Mouse (Mus musculus) lung, embryonic 15.5 days (tissue): ENCODE results near the gene Fam229a. TPM values are rescaled to one million over a fixed set of nuclear protein-coding genes. Genes with fewer than 3 reads are reported as not detected.
A peak's percentile ranks its signal among the peaks of the same experiment; 100 is the strongest.
"Not testable (repeated sequence)": the region's sequence is repeated elsewhere in the genome, so short reads cannot be mapped to it uniquely, and the experiment has no call there.

ENCODE experiments used
- ATAC-seq: fragments of 200-750 bp; cut with Nextera tagmentation; 2 replicates; pipeline ENCODE4 v1.8.0; 2017; ENCODE audit warnings: moderate number of reproducible peaks, borderline replicate concordance; ENCODE audit not compliant: low FRiP score, low TSS enrichment; ENCODE audit errors: extremely low read depth
- H3K27ac ChIP-seq: fragments of 300-500 bp; sonication (generic); 2 replicates; pipeline ENCODE4 v1.5.1; 2015; ENCODE audit warnings: moderate library complexity, mild to moderate bottlenecking, inconsistent platforms
- H3K27me3 ChIP-seq: fragments of 300-500 bp; sonication (generic); 2 replicates; pipeline ENCODE4 v1.6.1; 2015; ENCODE audit warnings: inconsistent platforms
- H3K36me3 ChIP-seq: fragments of 300-500 bp; sonication (generic); 2 replicates; pipeline ENCODE4 v1.6.1; 2015; ENCODE audit warnings: inconsistent platforms
- H3K4me1 ChIP-seq: fragments of 300-500 bp; sonication (generic); 2 replicates; pipeline ENCODE4 v1.6.1; 2015; ENCODE audit warnings: inconsistent platforms
- H3K4me2 ChIP-seq: fragments of 300-500 bp; sonication (generic); 2 replicates; pipeline ENCODE4 v1.6.1; 2015; ENCODE audit warnings: inconsistent platforms, mild to moderate bottlenecking, moderate library complexity
- H3K4me3 ChIP-seq: fragments of 300-500 bp; sonication (generic); 2 replicates; pipeline ENCODE4 v1.5.1; 2015; ENCODE audit warnings: mild to moderate bottlenecking, inconsistent platforms
- H3K9ac ChIP-seq: fragments of 300-500 bp; sonication (generic); 2 replicates; pipeline ENCODE4 v1.6.1; 2015; ENCODE audit warnings: inconsistent platforms
- H3K9me3 ChIP-seq: fragments of 300-500 bp; sonication (generic); 2 replicates; pipeline ENCODE4 v1.6.1; 2016; ENCODE audit warnings: inconsistent platforms
- WGBS: fragments of 180-500 bp; shearing (Covaris S2); methylation state at CpG from one replicate; pipeline ENCODE4 v1.1.7; 2015; 5-methylcytosine and 5-hydroxymethylcytosine counted together
- polyA plus RNA-seq: library from polyadenylated mRNA; unstranded; fragments of >200 nt; fragmentation: Nextera tagmentation; extraction: Ambion mirVana; gene quantifications from 2 replicates; pipeline ENCODE4 v1.2.1, GENCODE M21; 2015

Gene Fam229a
- polyA plus RNA-seq = not detected in 2 replicates

DNA sequence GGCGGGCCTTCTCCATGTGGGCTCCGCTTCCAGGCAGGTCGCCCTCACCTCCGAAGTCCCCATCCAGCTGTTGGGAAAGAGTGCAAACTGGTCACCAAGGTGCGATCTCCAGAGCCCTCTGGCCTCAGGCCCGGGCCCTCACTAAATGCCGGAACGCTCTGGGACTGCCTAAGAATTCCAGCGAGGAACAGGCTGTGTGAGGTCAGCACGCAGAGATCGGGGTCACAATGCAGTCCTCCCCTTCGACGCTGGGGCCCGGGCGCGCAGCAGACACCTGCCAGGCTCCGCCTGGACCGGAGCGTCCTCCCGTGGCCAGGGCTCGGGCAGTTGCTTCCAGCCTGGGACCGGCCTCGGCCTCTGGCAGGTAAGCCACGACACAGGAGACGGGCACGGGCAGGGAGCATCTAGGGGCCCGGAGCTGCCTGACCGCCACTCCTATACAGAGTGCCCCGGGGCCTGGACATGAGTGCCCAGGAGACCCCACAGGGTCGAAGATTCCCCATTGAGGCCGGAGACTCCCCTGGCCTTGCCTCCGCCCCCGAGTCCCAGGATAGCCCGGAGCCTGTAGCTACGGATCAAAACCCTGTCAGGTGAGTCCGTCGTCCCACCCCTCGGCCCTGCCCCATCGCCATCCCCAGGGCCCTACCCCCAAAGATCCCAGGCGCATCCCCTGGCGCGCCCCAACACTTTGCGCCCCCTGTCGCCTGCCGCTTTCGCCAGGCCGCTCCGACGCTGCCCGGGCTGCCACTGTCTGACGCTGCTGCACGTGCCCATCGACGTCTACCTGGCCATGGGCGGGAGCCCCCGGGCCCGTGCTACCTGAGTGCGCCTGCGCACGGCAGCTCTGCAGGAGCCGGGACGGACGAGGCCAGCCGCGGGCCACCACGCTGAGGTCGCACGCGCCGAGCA, at the start of gene Fam229a, which contains the start of gene Tssk3:
TSS of gene Fam229a (plus strand) at position 219 of the 909 bp plus-strand sequence.
TSS of gene Tssk3 (minus strand) at position 51 of the 909 bp plus-strand sequence.
- peak within 1 kb of the TSS; percentile 5 for H3K9ac ChIP-seq
- peaks cover 19% of the 10 kb centered on the region for H3K4me1 ChIP-seq
- 6% methylated on average over 70 of the region's 70 CpGs for WGBS
- peaks cover 26% of the 10 kb centered on the region for H3K27me3 ChIP-seq
- no peaks in the 10 kb centered on the region for H3K9me3 ChIP-seq
- peaks cover 21% of the 10 kb centered on the region for H3K36me3 ChIP-seq
- peak within 1 kb of the TSS; percentile 65 for H3K4me2 ChIP-seq
- peak within 1 kb of the TSS; percentile 36 for H3K4me3 ChIP-seq
- H3K27ac ChIP-seq = no peak within 1 kb of the TSS
- peak; percentile 29; the same call in 1 of the 2 replicates for ATAC-seq

DNA sequence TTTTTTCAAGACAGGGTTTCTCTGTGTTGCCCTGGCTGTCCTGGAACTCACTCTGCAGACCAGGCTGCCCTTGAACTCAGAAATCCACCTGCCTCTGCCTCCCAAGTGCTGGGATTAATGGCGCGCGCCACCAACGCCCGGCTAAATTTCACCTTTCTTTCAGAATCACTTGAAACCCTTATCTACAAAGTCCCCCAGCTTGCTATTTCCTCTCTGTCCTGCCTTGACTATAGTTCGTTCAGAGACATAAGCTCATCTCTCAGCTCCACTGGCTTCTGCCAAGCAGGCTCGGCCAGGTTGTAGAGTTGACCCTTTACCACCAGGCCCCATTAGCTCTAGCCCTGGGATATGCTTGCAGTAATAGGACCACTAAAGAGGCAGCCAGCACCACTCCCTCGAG, 43.6 kb upstream of the Fam229a start:
- ATAC-seq = no peak
- no peak overlapping the region for H3K4me3 ChIP-seq
- no peak overlapping the region for H3K4me2 ChIP-seq
- no peaks in the 10 kb centered on the region for H3K9me3 ChIP-seq
- WGBS = 64% methylated on average over 8 of the region's 8 CpGs
- no peak overlapping the region for H3K9ac ChIP-seq
- H3K27ac ChIP-seq = 0 out of 2 replicates have a peak overlapping the region, but pooled peaks have one; percentile 19
- peaks cover 11% of the 10 kb centered on the region for H3K4me1 ChIP-seq
- H3K27me3 ChIP-seq = peaks cover 3% of the 10 kb centered on the region
- H3K36me3 ChIP-seq = no peaks in the 10 kb centered on the region

- H3K27ac ChIP-seq = 0 out of 2 replicates have a peak overlapping the region, but pooled peaks have one; percentile 19
- H3K9ac ChIP-seq = no peak overlapping the region
- ATAC-seq = no peak
- H3K27me3 ChIP-seq = no peaks in the 10 kb centered on the region
- H3K36me3 ChIP-seq = no peaks in the 10 kb centered on the region
- peaks cover 11% of the 10 kb centered on the region for H3K4me1 ChIP-seq
- WGBS = 54% methylated on average over 11 of the region's 11 CpGs
- no peak overlapping the region for H3K4me3 ChIP-seq
- H3K4me2 ChIP-seq = no peak overlapping the region
- no peaks in the 10 kb centered on the region for H3K9me3 ChIP-seq
These were observed 43.0 kb upstream of the Fam229a start for GRCm38 (mm10) chr4:129447778-129448563.

DNA sequence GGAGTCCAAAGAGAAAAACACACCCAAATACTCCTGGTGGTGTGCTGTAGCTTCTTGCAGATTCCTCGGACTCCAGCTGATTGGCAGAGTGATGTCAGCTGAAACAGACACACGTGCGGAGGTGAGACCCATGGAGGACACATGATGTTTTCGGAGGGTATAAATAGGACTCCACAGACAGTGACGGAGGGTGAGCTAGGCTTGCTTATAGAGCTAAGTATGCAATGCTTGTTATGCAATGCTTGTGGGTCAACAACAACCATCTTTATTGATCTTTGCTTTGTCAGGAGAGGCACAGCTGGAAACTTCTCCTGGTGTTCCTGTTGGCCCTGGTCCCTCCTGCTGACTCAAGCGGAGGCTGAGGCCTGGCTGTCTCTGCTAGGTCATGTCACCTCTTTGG, 42.3 kb upstream of the Fam229a start:
- no peaks in the 10 kb centered on the region for H3K36me3 ChIP-seq
- H3K27ac ChIP-seq = no peak overlapping the region
- no peaks in the 10 kb centered on the region for H3K27me3 ChIP-seq
- no peaks in the 10 kb centered on the region for H3K9me3 ChIP-seq
- WGBS = 74% methylated on average over 6 of the region's 6 CpGs
- no peak for ATAC-seq
- H3K4me3 ChIP-seq = no peak overlapping the region
- H3K4me2 ChIP-seq = no peak overlapping the region
- peaks cover 11% of the 10 kb centered on the region for H3K4me1 ChIP-seq
- no peak overlapping the region for H3K9ac ChIP-seq

- H3K27ac ChIP-seq = no peak overlapping the region
- peaks cover 11% of the 10 kb centered on the region for H3K4me1 ChIP-seq
- no peak for ATAC-seq
- H3K27me3 ChIP-seq = no peaks in the 10 kb centered on the region
- no peaks in the 10 kb centered on the region for H3K9me3 ChIP-seq
- H3K36me3 ChIP-seq = no peaks in the 10 kb centered on the region
- H3K4me3 ChIP-seq = no peak overlapping the region
- no peak overlapping the region for H3K9ac ChIP-seq
- H3K4me2 ChIP-seq = no peak overlapping the region
- 77% methylated on average over 2 of the region's 2 CpGs for WGBS
These were observed 40.1 kb upstream of the Fam229a start for GRCm38 (mm10) chr4:129450851-129451250.

- no peak overlapping the region for H3K4me2 ChIP-seq
- WGBS = 62% methylated on average over 15 of the region's 15 CpGs
These were observed 39.4 kb upstream of the Fam229a start for GRCm38 (mm10) chr4:129451471-129452169.

GRCm38 (mm10) chr4:129455265-129455664, 35.7 kb upstream of the Fam229a start:
- Histone ChIP-seq H3K4me1 (no peaks in the 10 kb centered on the region), H3K9me3 (no peaks in the 10 kb centered on the region), H3K4me2 (no peak overlapping the region), H3K36me3 (no peaks in the 10 kb centered on the region), H3K4me3 (no peak overlapping the region), H3K27ac (no peak overlapping the region), H3K9ac (no peak overlapping the region), H3K27me3 (no peaks in the 10 kb centered on the region)
- 3% methylated on average over 5 of the region's 5 CpGs for WGBS
- ATAC-seq = peak; percentile 77

More at GRCm38 (mm10) chr4:129451471-129452169, 39.4 kb upstream of the Fam229a start:
- no peak for ATAC-seq
- no peaks in the 10 kb centered on the region for H3K27me3 ChIP-seq
- no peak overlapping the region for H3K27ac ChIP-seq
- H3K4me3 ChIP-seq = no peak overlapping the region
- H3K36me3 ChIP-seq = no peaks in the 10 kb centered on the region
- H3K4me1 ChIP-seq = peaks cover 11% of the 10 kb centered on the region
- no peak overlapping the region for H3K9ac ChIP-seq
- no peaks in the 10 kb centered on the region for H3K9me3 ChIP-seq

GRCm38 (mm10) chr4:129456126-129456525, 34.9 kb upstream of the Fam229a start:
- WGBS = 55% methylated on average over 5 of the region's 5 CpGs
- Histone ChIP-seq H3K9ac (no peak overlapping the region), H3K4me2 (no peak overlapping the region), H3K27me3 (no peaks in the 10 kb centered on the region), H3K9me3 (no peaks in the 10 kb centered on the region), H3K4me3 (no peak overlapping the region), H3K36me3 (no peaks in the 10 kb centered on the region), H3K4me1 (no peaks in the 10 kb centered on the region), H3K27ac (no peak overlapping the region)
- no peak for ATAC-seq

GRCm38 (mm10) chr4:129457311-129457710, 33.7 kb upstream of the Fam229a start:
- 72% methylated on average over 2 of the region's 2 CpGs for WGBS

GRCm38 (mm10) chr4:129459726-129460125, 31.3 kb upstream of the Fam229a start:
- Histone ChIP-seq H3K27ac (no peak overlapping the region), H3K27me3 (no peaks in the 10 kb centered on the region), H3K4me3 (no peak overlapping the region), H3K9ac (no peak overlapping the region), H3K4me1 (peaks cover 10% of the 10 kb centered on the region), H3K9me3 (no peaks in the 10 kb centered on the region), H3K36me3 (no peaks in the 10 kb centered on the region), H3K4me2 (no peak overlapping the region)
- WGBS = 91% methylated on average over 3 of the region's 3 CpGs
- ATAC-seq = no peak

More at GRCm38 (mm10) chr4:129457311-129457710, 33.7 kb upstream of the Fam229a start:
- not testable (repeated sequence) for H3K4me1 ChIP-seq, ATAC-seq, H3K4me2 ChIP-seq, H3K36me3 ChIP-seq, H3K9me3 ChIP-seq, H3K27me3 ChIP-seq, H3K9ac ChIP-seq, H3K27ac ChIP-seq, H3K4me3 ChIP-seq

- Histone ChIP-seq H3K9ac (peak overlapping the region; percentile 49), H3K36me3 (peaks cover 10% of the 10 kb centered on the region; the same call in 1 of the 2 replicates), H3K27ac (peak overlapping the region; percentile 85), H3K27me3 (no peaks in the 10 kb centered on the region), H3K9me3 (no peaks in the 10 kb centered on the region), H3K4me2 (peak overlapping the region; percentile 61), H3K4me1 (peaks cover 10% of the 10 kb centered on the region), H3K4me3 (peak overlapping the region; percentile 82)
- ATAC-seq = no peak
- WGBS = 0% methylated on average over 4 of the region's 4 CpGs
These were observed 30.2 kb upstream of the Fam229a start for GRCm38 (mm10) chr4:129460827-129461182.
